Mouse (Mus musculus) erythroblast, embryonic 14.5 days (primary cell): ENCODE data around the gene Rpl34. TPM values are rescaled to one million over a fixed set of nuclear protein-coding genes. Genes with fewer than 3 reads are reported as not detected.

Experiments
- H3K27me3 ChIP-seq: 2 replicates; pipeline ENCODE4 v1.6.1; 2012; ENCODE audit warnings: inconsistent platforms; ENCODE audit not compliant: control insufficient read depth
- H3K36me3 ChIP-seq: 2 replicates; pipeline ENCODE4 v1.6.1; 2012; ENCODE audit warnings: mild to moderate bottlenecking, inconsistent platforms; ENCODE audit not compliant: control insufficient read depth
- H3K4me1 ChIP-seq: 2 replicates; pipeline ENCODE4 v1.6.1; 2012; ENCODE audit warnings: inconsistent platforms; ENCODE audit not compliant: control insufficient read depth
- H3K4me3 ChIP-seq: replicated peaks from 2 replicates; pipeline ENCODE3; 2012; ENCODE audit warnings: moderate library complexity, mild to moderate bottlenecking, inconsistent platforms
- H3K9me3 ChIP-seq: 2 replicates; pipeline ENCODE4 v1.6.1; 2012; ENCODE audit warnings: low read length, inconsistent platforms, mixed read lengths; ENCODE audit not compliant: control insufficient read depth
- GATA1 ChIP-seq: IDR thresholded peaks from 2 replicates; pipeline ENCODE4 v1.6.1; 2012; ENCODE audit warnings: low read length, inconsistent platforms, mixed read lengths
- TAL1 ChIP-seq: IDR thresholded peaks from 3 replicates; pipeline ENCODE4 v1.6.1; 2012; ENCODE audit warnings: low read length, inconsistent platforms, mixed read lengths
- polyA plus RNA-seq: library from polyadenylated mRNA; stranded (reverse); fragments of >175 nt; gene quantifications from 2 replicates; pipeline ENCODE4 v1.2.3, GENCODE M21; 2012

Gene Rpl34
- polyA plus RNA-seq, 1 experiment: 9.4 TPM

- H3K4me1 ChIP-seq: peaks cover 44% of the 10 kb centered on the region
- H3K4me3 ChIP-seq: no peak overlapping the region
- H3K36me3 ChIP-seq: peaks cover 27% of the 10 kb centered on the region
- H3K9me3 ChIP-seq: no peaks in the 10 kb centered on the region
- TF ChIP-seq TAL1 (no peak), GATA1 (no peak)
- no peaks in the 10 kb centered on the region for H3K27me3 ChIP-seq
Measured at GRCm38 (mm10) chr3:130694041-130694593, 36.1 kb downstream of the Rpl34 start.

GRCm38 (mm10) chr3:130691596-130692170 lies 38.5 kb downstream of the Rpl34 start:
- Histone ChIP-seq H3K4me3 (peak overlapping the region; percentile 66), H3K36me3 (peaks cover 12% of the 10 kb centered on the region), H3K9me3 (no peaks in the 10 kb centered on the region), H3K27me3 (no peaks in the 10 kb centered on the region), H3K4me1 (peaks cover 41% of the 10 kb centered on the region)
- no peak for TF ChIP-seq TAL1
- no peak for TF ChIP-seq GATA1

GRCm38 (mm10) chr3:130690834-130691595 lies 39.2 kb downstream of the Rpl34 start:
- no peaks in the 10 kb centered on the region for H3K9me3 ChIP-seq
- peaks cover 41% of the 10 kb centered on the region for H3K4me1 ChIP-seq
- TF ChIP-seq GATA1 (peak; percentile 50), TAL1 (no peak)
- H3K36me3 ChIP-seq: peaks cover 10% of the 10 kb centered on the region
- no peaks in the 10 kb centered on the region for H3K27me3 ChIP-seq
- H3K4me3 ChIP-seq: peak overlapping the region; percentile 66

- no peak for TF ChIP-seq GATA1
- Histone ChIP-seq H3K4me3 (no peak overlapping the region), H3K36me3 (peaks cover under 1% of the 10 kb centered on the region), H3K9me3 (no peaks in the 10 kb centered on the region), H3K27me3 (no peaks in the 10 kb centered on the region), H3K4me1 (peaks cover 39% of the 10 kb centered on the region)
Measured at GRCm38 (mm10) chr3:130689630-130690029, 40.6 kb downstream of the Rpl34 start.

DNA sequence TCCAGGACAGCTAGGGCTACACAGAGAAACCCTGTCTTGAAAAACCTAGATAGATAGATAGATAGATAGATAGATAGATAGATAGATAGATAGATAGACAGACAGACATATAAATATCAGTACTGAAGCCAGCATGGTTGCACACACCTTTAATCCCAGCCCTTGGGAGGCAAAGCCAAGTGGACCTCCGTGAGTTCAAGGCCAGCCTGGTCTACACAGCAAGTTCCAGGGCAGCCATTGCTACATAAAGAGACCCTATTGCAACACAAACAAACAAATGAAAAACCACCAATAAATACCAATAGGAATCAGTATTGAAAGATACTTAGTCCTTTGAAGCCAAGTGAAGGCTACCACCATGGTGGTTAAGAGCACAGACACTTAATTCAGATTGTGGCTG lies 43.1 kb downstream of the Rpl34 start:
- Histone ChIP-seq H3K4me1 (peaks cover 23% of the 10 kb centered on the region), H3K4me3 (no peak overlapping the region), H3K36me3 (no peaks in the 10 kb centered on the region), H3K27me3 (no peaks in the 10 kb centered on the region), H3K9me3 (no peaks in the 10 kb centered on the region)
- TF ChIP-seq TAL1: no peak
- TF ChIP-seq GATA1: no peak

DNA sequence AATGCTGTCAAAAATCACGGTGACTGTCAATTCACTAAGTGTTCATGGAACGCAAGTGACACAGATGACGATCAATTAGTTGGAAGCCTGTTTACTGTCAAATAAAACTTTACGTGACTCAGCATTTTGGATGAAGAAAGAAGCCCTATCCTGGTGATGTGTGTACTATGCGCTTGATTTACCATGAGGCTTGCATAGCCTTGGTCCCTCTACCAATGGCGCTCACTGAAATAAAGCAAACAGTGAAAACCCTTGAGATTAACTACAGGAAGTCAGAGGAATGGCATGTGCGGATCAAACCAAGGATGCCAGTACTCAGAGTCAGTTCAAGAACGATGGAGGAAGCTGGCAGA lies 45.2 kb downstream of the Rpl34 start:
- Histone ChIP-seq H3K9me3 (no peaks in the 10 kb centered on the region), H3K4me3 (no peak overlapping the region), H3K4me1 (peaks cover 4% of the 10 kb centered on the region), H3K27me3 (no peaks in the 10 kb centered on the region), H3K36me3 (no peaks in the 10 kb centered on the region)
- no peak for TF ChIP-seq TAL1
- no peak for TF ChIP-seq GATA1

DNA sequence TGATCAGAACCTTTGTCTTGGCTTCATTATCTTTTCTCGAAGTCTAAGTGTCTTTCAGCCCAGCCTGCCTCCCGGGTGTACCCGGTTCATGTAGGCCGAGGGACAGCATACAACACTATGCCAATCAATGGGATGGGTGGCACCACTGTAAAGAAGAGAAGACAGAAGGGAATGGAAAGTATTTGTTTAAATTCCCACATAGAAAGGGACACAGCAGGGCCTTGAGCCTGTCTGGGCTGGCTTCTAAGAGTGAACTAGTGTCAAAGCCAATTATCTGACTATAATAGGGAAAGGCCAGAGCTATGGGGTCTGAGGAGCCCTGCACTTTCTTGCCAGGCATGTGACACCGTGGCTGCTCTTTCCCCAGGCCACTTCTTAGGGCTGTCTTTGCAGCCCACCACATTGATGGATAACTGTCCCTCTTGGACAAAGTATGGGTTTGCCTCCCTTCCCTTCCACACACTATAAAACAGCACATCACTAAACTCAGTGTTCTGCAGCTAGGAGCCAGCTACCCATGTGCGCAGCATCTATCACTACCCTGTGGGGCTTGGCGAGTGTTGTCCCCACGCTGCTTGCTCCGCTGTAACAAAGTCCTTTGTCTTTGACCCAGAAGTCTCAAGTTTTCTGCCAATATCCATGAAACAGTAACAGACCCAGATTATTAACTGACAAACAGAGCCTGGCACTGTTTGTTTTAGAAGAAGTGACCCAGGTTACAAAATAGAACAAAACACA lies 45.8 kb downstream of the Rpl34 start:
- Histone ChIP-seq H3K36me3 (no peaks in the 10 kb centered on the region), H3K4me1 (no peaks in the 10 kb centered on the region)
- TF ChIP-seq TAL1 (no peak), GATA1 (no peak)

GRCm38 (mm10) chr3:130683836-130684235 lies 46.4 kb downstream of the Rpl34 start:
- TF ChIP-seq GATA1 (no peak), TAL1 (no peak)

More for the DNA sequence above, 45.8 kb downstream of the Rpl34 start:
- no peaks in the 10 kb centered on the region for H3K27me3 ChIP-seq
- H3K9me3 ChIP-seq: no peaks in the 10 kb centered on the region
- no peak overlapping the region for H3K4me3 ChIP-seq

DNA sequence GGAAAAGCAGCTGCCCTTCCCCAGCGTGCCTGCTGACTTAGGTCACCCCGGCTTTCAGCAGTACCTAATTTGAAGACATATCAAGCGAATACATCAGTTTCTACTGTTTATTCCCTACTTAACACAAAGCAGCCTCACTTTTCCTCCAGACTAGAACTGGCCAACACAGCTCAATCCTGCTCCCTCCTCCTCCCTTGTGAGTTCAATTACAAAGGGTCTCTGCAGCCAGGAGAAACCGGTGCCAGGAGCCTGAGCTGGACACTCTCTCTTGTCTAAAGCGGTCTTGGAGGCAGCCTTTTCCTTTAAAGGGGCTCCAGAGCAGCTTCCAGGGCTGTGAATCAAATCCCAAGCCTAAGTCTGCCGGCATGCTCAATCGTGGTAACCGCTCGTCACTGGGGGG lies 48.0 kb downstream of the Rpl34 start:
- Histone ChIP-seq H3K4me1 (no peaks in the 10 kb centered on the region), H3K9me3 (no peaks in the 10 kb centered on the region), H3K36me3 (no peaks in the 10 kb centered on the region), H3K4me3 (no peak overlapping the region), H3K27me3 (no peaks in the 10 kb centered on the region)
- no peak for TF ChIP-seq TAL1
- no peak for TF ChIP-seq GATA1

More at GRCm38 (mm10) chr3:130683836-130684235, 46.4 kb downstream of the Rpl34 start:
- Histone ChIP-seq H3K36me3 (no peaks in the 10 kb centered on the region), H3K4me1 (no peaks in the 10 kb centered on the region), H3K27me3 (no peaks in the 10 kb centered on the region), H3K4me3 (no peak overlapping the region), H3K9me3 (no peaks in the 10 kb centered on the region)
